8 mouse cellular contexts compared by ENCODE assay signal in genomic region chr10:21189275-21189601, GRCm38 (mm10). TPM values are rescaled to one million over a fixed set of nuclear protein-coding genes. Genes with fewer than 3 reads are reported as not detected.
DNase-seq lines count a peak whose midpoint lies in the region; ATAC-seq and TF ChIP-seq lines count a peak whose summit lies in the region.

No protein-coding gene starts in this region.

- peak overlapping the region; percentile 90 for H3K4me3 ChIP-seq in megakaryocyte, embryonic 14.5 days (replicated peaks)
- peak overlapping the region; percentile 60 for H3K4me3 ChIP-seq in liver, embryonic 12.5 days
- peak overlapping the region; percentile 34; the same call in 1 of the 2 replicates for H3K4me3 ChIP-seq in stomach, postnatal 0 days (ENCODE audit: low read depth, low read length)

- peaks cover 71% of the 10 kb centered on the region for H3K4me1 ChIP-seq in megakaryocyte, embryonic 14.5 days
- H3K4me1 ChIP-seq in liver, embryonic 12.5 days: peaks cover 59% of the 10 kb centered on the region
- no peaks in the 10 kb centered on the region for H3K4me1 ChIP-seq in stomach, postnatal 0 days (replicated peaks; ENCODE audit: control insufficient read depth, insufficient read depth)

- no peak for TF ChIP-seq EP300 in stomach, postnatal 0 days (optimal IDR thresholded peaks at IDR 0.05)

- no peaks in the 10 kb centered on the region for H3K36me3 ChIP-seq in megakaryocyte, embryonic 14.5 days (replicated peaks; ENCODE audit: low read length)
- H3K36me3 ChIP-seq in liver, embryonic 12.5 days: no peaks in the 10 kb centered on the region
- no peaks in the 10 kb centered on the region for H3K36me3 ChIP-seq in stomach, postnatal 0 days (ENCODE audit: control insufficient read depth, insufficient read depth, low read length)

- H3K27ac ChIP-seq in liver, embryonic 12.5 days: no peak overlapping the region
- H3K27ac ChIP-seq in stomach, postnatal 0 days (replicated peaks): no peak overlapping the region

- peak overlapping the region; percentile 58 for H3K4me2 ChIP-seq in liver, embryonic 12.5 days
- peak overlapping the region; percentile 53; the same call in 1 of the 2 replicates for H3K4me2 ChIP-seq in stomach, postnatal 0 days (replicated peaks; ENCODE audit: low read depth)

- no peak for DNase-seq in cerebellum, postnatal 25 days
- no peak for DNase-seq in stomach, postnatal 0 days (ENCODE audit: low spot score)
- no peak for DNase-seq in gastrocnemius, postnatal 4 days (ENCODE audit: low spot score in 2 of 2)
- DNase-seq in right cerebral cortex, postnatal 10 days (ENCODE audit: low spot score in 2 of 2): no peak

- no peaks in the 10 kb centered on the region for H3K27me3 ChIP-seq in megakaryocyte, embryonic 14.5 days (replicated peaks)
- no peaks in the 10 kb centered on the region for H3K27me3 ChIP-seq in liver, embryonic 12.5 days (replicated peaks)
- H3K27me3 ChIP-seq in stomach, postnatal 0 days (ENCODE audit: control insufficient read depth, insufficient read depth, low read length): no peaks in the 10 kb centered on the region

- no peaks in the 10 kb centered on the region for H3K9me3 ChIP-seq in megakaryocyte, embryonic 14.5 days
- no peaks in the 10 kb centered on the region for H3K9me3 ChIP-seq in liver, embryonic 12.5 days (replicated peaks)
- H3K9me3 ChIP-seq in stomach, postnatal 0 days (ENCODE audit: control insufficient read depth, low read length): no peaks in the 10 kb centered on the region

- 20% methylated on average over 8 of the region's 8 CpGs for WGBS in liver, embryonic 12.5 days (ENCODE audit: insufficient replicate concordance)
- WGBS in stomach, postnatal 0 days: 23% methylated on average over 8 of the region's 8 CpGs

- ATAC-seq in cerebellum, adult (ENCODE audit: insufficient number of reproducible peaks, low FRiP score, low TSS enrichment): peak; percentile 42; the same call in 1 of the 2 replicates
- ATAC-seq in megakaryocyte, adult 5-6 weeks (ENCODE audit: poor library complexity, severe bottlenecking): no peak
- no peak for ATAC-seq in liver, embryonic 12.5 days
- no peak for ATAC-seq in stomach, postnatal 0 days (ENCODE audit: low FRiP score, low TSS enrichment)

- TF ChIP-seq CTCF in stomach, postnatal 0 days (IDR thresholded peaks at IDR 0.05; ENCODE audit: low read depth): no peak

- H3K9ac ChIP-seq in liver, embryonic 12.5 days: peak overlapping the region; percentile 60; the same call in 1 of the 2 replicates
- H3K9ac ChIP-seq in stomach, postnatal 0 days (ENCODE audit: low read length): no peak overlapping the region

RNA-seq across cellular contexts. Expression of gene Myb, which starts 28.5 kb away (rescaled TPM):
- polyA plus RNA-seq in megakaryocyte, embryonic 14.5 days (2012; ENCODE audit: insufficient read depth, low replicate concordance): 2.0 TPM in 1 of 2 replicates, not detected in the other
- 42.5 and 45.2 TPM in 2 replicates for total RNA-seq in megakaryocyte, adult 5-6 weeks (2015)
- 38.3 and 50.7 TPM in 2 replicates for total RNA-seq in megakaryocyte, adult 5-6 weeks (2017)
- 24.3 and 24.7 TPM in 2 replicates for polyA plus RNA-seq in liver, embryonic 12.5 days (2016; fragmentation: Nextera tagmentation; extraction: Ambion mirVana)
- polyA plus RNA-seq in stomach, postnatal 0 days (2015; fragmentation: Nextera tagmentation; extraction: Ambion mirVana): 2.0 and 2.1 TPM in 2 replicates
- 1 to 10 TPM; 2.5 to 3.0 TPM for total RNA-seq in gastrocnemius, postnatal 4 days (2021)

Comparison
In these comparisons a context has a peak if more than half of its experiments do, and no peak if none do; other contexts are left out.
1. H3K4me3 ChIP-seq: peak in every context shown above with its lines; median percentile 90 in megakaryocyte, embryonic 14.5 days; 60 in liver, embryonic 12.5 days; 34 in stomach, postnatal 0 days.